Mouse (Mus musculus): ENCODE results near the gene Zcchc24.

DNA sequence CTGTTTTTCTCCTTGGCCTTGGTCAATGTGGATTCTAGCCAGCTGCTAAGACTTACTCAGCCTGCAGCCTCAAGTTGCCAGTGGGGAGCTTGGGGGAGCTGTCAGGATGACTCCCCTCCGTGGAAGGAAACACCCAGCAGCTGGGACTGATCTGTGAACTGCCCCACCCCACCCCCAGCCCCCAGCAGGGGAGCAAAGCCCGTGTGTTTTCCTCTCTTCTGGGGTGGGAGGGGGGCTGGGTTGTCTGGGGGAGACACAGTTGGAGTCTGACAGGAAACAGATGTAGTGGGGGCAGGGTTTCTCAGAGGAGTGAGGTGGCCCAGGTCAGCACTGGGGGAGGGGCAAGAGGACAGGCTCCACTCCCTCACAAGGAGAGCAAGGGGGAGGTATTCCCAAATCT is 50.4 kb downstream of the Zcchc24 start:
- TF ChIP-seq POLR2A (IDR thresholded peaks at IDR 0.05; ENCODE audit: low read depth, low read length) (no peak), CTCF (IDR thresholded peaks at IDR 0.05; ENCODE audit: borderline replicate concordance, insufficient read depth, low read length) (no peak)
